In genomic region chr14:62438236-62438635, GRCm38 (mm10) we compare ENCODE assay signal across 32 mouse cellular contexts. TPM values are rescaled to one million over a fixed set of nuclear protein-coding genes. Genes with fewer than 3 reads are reported as not detected.
DNase-seq lines count a peak whose midpoint lies in the region; ATAC-seq and TF ChIP-seq lines count a peak whose summit lies in the region.
"Had no signal": no experiment of that assay in that cellular context is flagged by ENCODE, and none has a peak within 500 bp of the region (broad histone marks: within the 10 kb centered on the region; RNA-seq: fewer than 3 reads in every experiment).

No protein-coding gene starts in this region.

- TF ChIP-seq EP300 in liver, postnatal 0 days (IDR thresholded peaks at IDR 0.05; ENCODE audit: low read depth) = no peak

- WGBS in kidney, embryonic 16.5 days = 76% methylated on average over 4 of the region's 4 CpGs
- 62% methylated on average over 4 of the region's 4 CpGs for WGBS in liver, postnatal 0 days (ENCODE audit: insufficient replicate concordance)
- 71% methylated on average over 4 of the region's 4 CpGs for WGBS in liver, embryonic 12.5 days (ENCODE audit: insufficient replicate concordance)

- no peaks in the 10 kb centered on the region for H3K27me3 ChIP-seq in kidney, embryonic 16.5 days (ENCODE audit: insufficient read depth, low read length)
- H3K27me3 ChIP-seq in liver, postnatal 0 days (ENCODE audit: insufficient read depth, low read length) = no peaks in the 10 kb centered on the region
- H3K27me3 ChIP-seq in liver, embryonic 12.5 days (replicated peaks) = no peaks in the 10 kb centered on the region
- H3K27me3 ChIP-seq: CH12.LX; embryonic facial prominence, embryonic 13.5 days; forebrain, embryonic 12.5 days; forebrain, embryonic 15.5 days; heart, embryonic 13.5 days; hindbrain, embryonic 12.5 days; hindbrain, embryonic 15.5 days; Patski had no signal

- no peaks in the 10 kb centered on the region for H3K36me3 ChIP-seq in kidney, embryonic 16.5 days (ENCODE audit: insufficient read depth, low read length)
- no peaks in the 10 kb centered on the region for H3K36me3 ChIP-seq in liver, postnatal 0 days (replicated peaks; ENCODE audit: insufficient read depth, low read length)
- H3K36me3 ChIP-seq in liver, embryonic 12.5 days = no peaks in the 10 kb centered on the region
- H3K36me3 ChIP-seq: embryonic facial prominence, embryonic 10.5 days; embryonic facial prominence, embryonic 13.5 days; forebrain, embryonic 12.5 days; forebrain, embryonic 15.5 days; G1E; heart, embryonic 10.5 days; heart, embryonic 13.5 days; hindbrain, embryonic 12.5 days; hindbrain, embryonic 15.5 days had no signal

- no peak for ATAC-seq in kidney, embryonic 16.5 days (ENCODE audit: low FRiP score, low TSS enrichment)
- ATAC-seq in liver, postnatal 0 days = peak; percentile 91
- no peak for ATAC-seq in liver, embryonic 12.5 days
- ATAC-seq: forebrain, embryonic 15.5 days; Patski had no signal

- no peak for TF ChIP-seq CTCF in liver, postnatal 0 days (IDR thresholded peaks at IDR 0.05; ENCODE audit: low read depth)

- H3K4me3 ChIP-seq in kidney, embryonic 16.5 days (ENCODE audit: low read length) = no peak overlapping the region
- H3K4me3 ChIP-seq in liver, postnatal 0 days (ENCODE audit: low read depth, low read length) = no peak overlapping the region
- no peak overlapping the region for H3K4me3 ChIP-seq in liver, embryonic 12.5 days
- H3K4me3 ChIP-seq: embryonic facial prominence, embryonic 10.5 days; embryonic facial prominence, embryonic 13.5 days; erythroblast, embryonic 14.5 days; forebrain, embryonic 12.5 days; forebrain, embryonic 15.5 days; heart, adult 2 months; heart, embryonic 10.5 days; heart, embryonic 13.5 days; hindbrain, embryonic 12.5 days; hindbrain, embryonic 15.5 days had no signal

- no peaks in the 10 kb centered on the region for H3K4me1 ChIP-seq in kidney, embryonic 16.5 days (ENCODE audit: insufficient read depth, low read length)
- H3K4me1 ChIP-seq in liver, postnatal 0 days (ENCODE audit: insufficient read depth) = no peaks in the 10 kb centered on the region
- H3K4me1 ChIP-seq in liver, embryonic 12.5 days = no peaks in the 10 kb centered on the region
- H3K4me1 ChIP-seq: embryonic facial prominence, embryonic 13.5 days; forebrain, embryonic 12.5 days; forebrain, embryonic 15.5 days; heart, embryonic 10.5 days; heart, embryonic 13.5 days; hindbrain, embryonic 12.5 days; hindbrain, embryonic 15.5 days had no signal

- H3K27ac ChIP-seq in kidney, embryonic 16.5 days (ENCODE audit: low read length) = no peak overlapping the region
- peak overlapping the region; percentile 84 for H3K27ac ChIP-seq in liver, postnatal 0 days (ENCODE audit: low read depth)
- no peak overlapping the region for H3K27ac ChIP-seq in liver, embryonic 12.5 days
- H3K27ac ChIP-seq: embryonic facial prominence, embryonic 10.5 days; embryonic facial prominence, embryonic 13.5 days; forebrain, embryonic 12.5 days; forebrain, embryonic 15.5 days; heart, adult 2 months; heart, embryonic 10.5 days; heart, embryonic 13.5 days; hindbrain, embryonic 12.5 days; hindbrain, embryonic 15.5 days had no signal

- no peak overlapping the region for H3K4me2 ChIP-seq in kidney, embryonic 16.5 days (replicated peaks; ENCODE audit: low read depth, low read length)
- no peak overlapping the region for H3K4me2 ChIP-seq in liver, postnatal 0 days (ENCODE audit: low read depth, low read length)
- no peak overlapping the region for H3K4me2 ChIP-seq in liver, embryonic 12.5 days
- H3K4me2 ChIP-seq: embryonic facial prominence, embryonic 13.5 days; forebrain, embryonic 12.5 days; forebrain, embryonic 15.5 days; heart, embryonic 13.5 days; hindbrain, embryonic 12.5 days; hindbrain, embryonic 15.5 days had no signal

- H3K9me3 ChIP-seq in kidney, embryonic 16.5 days (ENCODE audit: low read length) = no peaks in the 10 kb centered on the region
- H3K9me3 ChIP-seq in liver, postnatal 0 days (ENCODE audit: low read length) = no peaks in the 10 kb centered on the region
- H3K9me3 ChIP-seq in liver, embryonic 12.5 days (replicated peaks) = no peaks in the 10 kb centered on the region
- H3K9me3 ChIP-seq: embryonic facial prominence, embryonic 10.5 days; embryonic facial prominence, embryonic 13.5 days; forebrain, embryonic 12.5 days; forebrain, embryonic 15.5 days; G1E; heart, embryonic 10.5 days; heart, embryonic 13.5 days; hindbrain, embryonic 12.5 days; hindbrain, embryonic 15.5 days had no signal

- peak; percentile 50 for DNase-seq in kidney, adult 11 months
- no peak for DNase-seq in kidney, postnatal 4 days
- DNase-seq in kidney, adult 8-10 months = peak; percentile 26 to 54
- DNase-seq in liver, postnatal 0 days = no peak
- DNase-seq in kidney, postnatal 36 days = peak; percentile 35 to 63
- no peak for DNase-seq in adipocyte (ENCODE audit: low spot score)
- DNase-seq: adrenal gland, adult 2 months; adrenal gland, postnatal 14 days; B cell, adult 2 months; cerebellum, adult 11 months; cerebellum, adult 2 months; cerebellum, postnatal 10 days; cerebellum, postnatal 36 days; embryo, embryonic 11 days; gastrocnemius, postnatal 25 days; heart, adult 2 months; heart, postnatal 14 days had no signal

- no peak overlapping the region for H3K9ac ChIP-seq in kidney, embryonic 16.5 days (replicated peaks; ENCODE audit: low read length)
- H3K9ac ChIP-seq in liver, postnatal 0 days (replicated peaks) = no peak overlapping the region
- no peak overlapping the region for H3K9ac ChIP-seq in liver, embryonic 12.5 days
- H3K9ac ChIP-seq: embryonic facial prominence, embryonic 13.5 days; forebrain, embryonic 12.5 days; forebrain, embryonic 15.5 days; heart, embryonic 13.5 days; hindbrain, embryonic 12.5 days; hindbrain, embryonic 15.5 days had no signal

RNA-seq across cellular contexts. Expression of gene Gucy1b2, which starts 17.9 kb away (rescaled TPM):
- polyA plus RNA-seq in kidney, embryonic 16.5 days (2015; fragmentation: Nextera tagmentation; extraction: Ambion mirVana) = not detected in 2 replicates
- polyA plus RNA-seq in liver, postnatal 0 days (2015; fragmentation: Nextera tagmentation; extraction: Ambion mirVana) = not detected in 2 replicates
- not detected in 2 replicates for polyA plus RNA-seq in liver, embryonic 12.5 days (2016; fragmentation: Nextera tagmentation; extraction: Ambion mirVana)
- polyA plus RNA-seq: embryonic facial prominence, embryonic 10.5 days; erythroblast, embryonic 14.5 days; G1E; gonadal fat pad, adult 2 months had no signal

Comparison
In these comparisons a context has a peak if more than half of its experiments do, and no peak if none do; other contexts are left out.
1. DNase-seq: peak in kidney, adult 11 months (single experiment), kidney, adult 8-10 months (2 of 2) and kidney, postnatal 36 days (2 of 2); none in kidney, postnatal 4 days (0 of 2), liver, postnatal 0 days (single experiment) and adipocyte (single experiment).